Mouse (Mus musculus): Measurements from ENCODE around the gene Gm14743.
"Not testable (repeated sequence)": the region's sequence is repeated elsewhere in the genome, so short reads cannot be mapped to it uniquely, and the experiment has no call there.

Gm14743 gene

DNA sequence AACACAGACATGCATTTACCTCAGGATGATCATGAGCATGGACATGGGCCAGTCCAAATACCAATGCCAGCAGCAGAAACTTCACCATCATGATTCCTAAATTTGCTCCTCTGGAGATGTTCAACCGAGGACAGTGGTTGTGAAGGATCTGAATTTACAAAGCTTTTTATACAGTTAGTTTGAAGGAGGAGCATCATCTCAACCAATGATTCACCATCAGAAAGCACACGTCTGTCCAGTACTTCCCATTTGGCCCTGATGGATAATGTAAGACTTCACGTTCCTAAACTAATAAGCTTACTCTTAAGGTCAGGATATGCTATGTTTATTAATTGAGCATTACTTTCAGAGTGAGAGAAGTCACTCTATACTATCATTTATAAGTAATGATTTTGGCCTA is at the start of gene Gm14743:
Gene Gm14743, minus strand, starts transcription at position 101 of the 400 bp plus-strand sequence.
- not testable (repeated sequence) for ATAC-seq (ENCODE audit: low TSS enrichment)

DNA sequence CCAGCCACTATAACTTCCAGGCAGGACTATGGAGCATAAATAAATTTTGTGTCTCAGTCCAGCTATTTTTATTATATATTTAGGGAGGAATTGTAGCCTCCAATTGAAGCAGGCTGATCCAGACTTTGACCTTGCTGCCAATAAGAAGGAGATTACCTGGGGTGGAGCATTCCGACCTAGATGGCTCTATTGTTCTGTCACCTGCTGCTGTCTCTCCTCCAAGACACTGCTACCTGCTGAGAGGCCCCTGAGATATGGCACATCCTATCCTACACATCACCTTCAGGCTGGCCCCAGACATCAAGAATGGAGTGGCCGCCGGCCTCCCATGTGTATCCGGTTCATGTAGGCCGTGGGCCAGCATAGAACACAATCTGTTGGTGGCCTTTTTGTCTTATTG is 42.9 kb downstream of the Gm14743 start:
- ATAC-seq (ENCODE audit: low TSS enrichment): no peak

DNA sequence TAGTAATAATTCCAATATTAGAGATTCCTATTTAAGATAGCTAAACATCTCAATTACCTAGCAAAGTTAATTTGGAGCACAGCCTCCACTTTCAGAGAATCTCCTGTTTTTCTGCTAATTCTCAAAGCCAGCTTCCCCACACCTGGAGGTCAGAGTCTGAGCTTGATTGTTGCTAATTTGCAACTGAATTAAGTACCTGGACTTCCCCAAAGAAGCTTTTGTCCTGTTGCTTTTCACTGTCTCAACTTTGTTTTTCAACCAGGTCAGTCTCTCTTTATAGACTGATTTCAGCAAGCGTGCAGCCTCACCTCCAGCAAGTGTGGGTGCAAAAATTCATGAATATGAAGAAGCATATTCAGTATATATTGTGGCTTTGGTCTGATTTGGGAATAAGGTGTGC is 43.5 kb downstream of the Gm14743 start:
- not testable (repeated sequence) for ATAC-seq (ENCODE audit: low TSS enrichment)
